Mouse (Mus musculus): ENCODE results near the gene Cmbl. TPM values are rescaled to one million over a fixed set of nuclear protein-coding genes. Genes with fewer than 3 reads are reported as not detected.

Cmbl gene
- polyA plus RNA-seq, 1 experiment: 17.1 TPM

- Histone ChIP-seq H3K4me3 (replicated peaks; ENCODE audit: insufficient read depth, low read depth, low read length) (no peak overlapping the region), H3K27ac (ENCODE audit: insufficient read depth, low read length) (no peak overlapping the region), H3K27me3 (ENCODE audit: control insufficient read depth, insufficient read depth, low read length) (no peaks in the 10 kb centered on the region), H3K4me1 (ENCODE audit: control insufficient read depth, insufficient read depth, low read length) (no peaks in the 10 kb centered on the region)
- no peak for TF ChIP-seq CTCF (IDR thresholded peaks at IDR 0.05; ENCODE audit: borderline replicate concordance, insufficient read depth, low read depth, low read length)
- no peak for TF ChIP-seq POLR2A (IDR thresholded peaks at IDR 0.05; ENCODE audit: borderline replicate concordance, insufficient read depth, low read length)
- WGBS: 58% methylated on average over 2 of the region's 2 CpGs
- no peak for DNase-seq
Measured at GRCm38 (mm10) chr15:31587789-31588188, 22.6 kb downstream of the Cmbl start.

- TF ChIP-seq CTCF (IDR thresholded peaks at IDR 0.05; ENCODE audit: borderline replicate concordance, insufficient read depth, low read depth, low read length) (no peak), POLR2A (IDR thresholded peaks at IDR 0.05; ENCODE audit: borderline replicate concordance, insufficient read depth, low read length) (no peak)
- 40% methylated on average over 8 of the region's 8 CpGs for WGBS
- Histone ChIP-seq H3K4me1 (ENCODE audit: control insufficient read depth, insufficient read depth, low read length) (no peaks in the 10 kb centered on the region), H3K27ac (ENCODE audit: insufficient read depth, low read length) (no peak overlapping the region), H3K4me3 (replicated peaks; ENCODE audit: insufficient read depth, low read depth, low read length) (no peak overlapping the region), H3K27me3 (ENCODE audit: control insufficient read depth, insufficient read depth, low read length) (no peaks in the 10 kb centered on the region)
- DNase-seq: no peak
Measured at GRCm38 (mm10) chr15:31588989-31589640, 23.9 kb downstream of the Cmbl start.

- DNase-seq: no peak
- 64% methylated on average over 5 of the region's 5 CpGs for WGBS
- Histone ChIP-seq H3K4me3 (replicated peaks; ENCODE audit: insufficient read depth, low read depth, low read length) (no peak overlapping the region), H3K27ac (ENCODE audit: insufficient read depth, low read length) (no peak overlapping the region), H3K4me1 (ENCODE audit: control insufficient read depth, insufficient read depth, low read length) (no peaks in the 10 kb centered on the region), H3K27me3 (ENCODE audit: control insufficient read depth, insufficient read depth, low read length) (no peaks in the 10 kb centered on the region)
- TF ChIP-seq CTCF (IDR thresholded peaks at IDR 0.05; ENCODE audit: borderline replicate concordance, insufficient read depth, low read depth, low read length) (no peak), POLR2A (IDR thresholded peaks at IDR 0.05; ENCODE audit: borderline replicate concordance, insufficient read depth, low read length) (no peak)
Measured at GRCm38 (mm10) chr15:31590176-31590575, 25.0 kb downstream of the Cmbl start.

- TF ChIP-seq CTCF (IDR thresholded peaks at IDR 0.05; ENCODE audit: borderline replicate concordance, insufficient read depth, low read depth, low read length): no peak
- TF ChIP-seq POLR2A (IDR thresholded peaks at IDR 0.05; ENCODE audit: borderline replicate concordance, insufficient read depth, low read length): no peak
- no peaks in the 10 kb centered on the region for H3K4me1 ChIP-seq (ENCODE audit: control insufficient read depth, insufficient read depth, low read length)
- 55% methylated on average over 8 of the region's 8 CpGs for WGBS
- no peak overlapping the region for H3K27ac ChIP-seq (ENCODE audit: insufficient read depth, low read length)
- H3K27me3 ChIP-seq (ENCODE audit: control insufficient read depth, insufficient read depth, low read length): no peaks in the 10 kb centered on the region
- no peak overlapping the region for H3K4me3 ChIP-seq (replicated peaks; ENCODE audit: insufficient read depth, low read depth, low read length)
- no peak for DNase-seq
Measured at GRCm38 (mm10) chr15:31592531-31592930, 27.3 kb downstream of the Cmbl start.

- WGBS: 54% methylated on average over 14 of the region's 14 CpGs
- no peak overlapping the region for H3K4me3 ChIP-seq (replicated peaks; ENCODE audit: insufficient read depth, low read depth, low read length)
- TF ChIP-seq CTCF (IDR thresholded peaks at IDR 0.05; ENCODE audit: borderline replicate concordance, insufficient read depth, low read depth, low read length): no peak
- TF ChIP-seq POLR2A (IDR thresholded peaks at IDR 0.05; ENCODE audit: borderline replicate concordance, insufficient read depth, low read length): no peak
- H3K27me3 ChIP-seq (ENCODE audit: control insufficient read depth, insufficient read depth, low read length): no peaks in the 10 kb centered on the region
- no peaks in the 10 kb centered on the region; the same call in 1 of the 2 replicates for H3K4me1 ChIP-seq (ENCODE audit: control insufficient read depth, insufficient read depth, low read length)
- no peak overlapping the region for H3K27ac ChIP-seq (ENCODE audit: insufficient read depth, low read length)
- DNase-seq: no peak
Measured at GRCm38 (mm10) chr15:31594260-31594659, 29.1 kb downstream of the Cmbl start.

- DNase-seq: no peak
- WGBS: 74% methylated on average over 7 of the region's 7 CpGs
- TF ChIP-seq POLR2A (IDR thresholded peaks at IDR 0.05; ENCODE audit: borderline replicate concordance, insufficient read depth, low read length) (no peak), CTCF (IDR thresholded peaks at IDR 0.05; ENCODE audit: borderline replicate concordance, insufficient read depth, low read depth, low read length) (no peak)
- H3K4me1 ChIP-seq (ENCODE audit: control insufficient read depth, insufficient read depth, low read length): no peaks in the 10 kb centered on the region; the same call in 1 of the 2 replicates
- no peak overlapping the region for H3K4me3 ChIP-seq (replicated peaks; ENCODE audit: insufficient read depth, low read depth, low read length)
- H3K27ac ChIP-seq (ENCODE audit: insufficient read depth, low read length): no peak overlapping the region
- no peaks in the 10 kb centered on the region for H3K27me3 ChIP-seq (ENCODE audit: control insufficient read depth, insufficient read depth, low read length)
Measured at GRCm38 (mm10) chr15:31595651-31596050, 30.5 kb downstream of the Cmbl start.

- no peak for TF ChIP-seq POLR2A (IDR thresholded peaks at IDR 0.05; ENCODE audit: borderline replicate concordance, insufficient read depth, low read length)
- no peak for TF ChIP-seq CTCF (IDR thresholded peaks at IDR 0.05; ENCODE audit: borderline replicate concordance, insufficient read depth, low read depth, low read length)
- no peak for DNase-seq
- no peak overlapping the region for H3K4me3 ChIP-seq (replicated peaks; ENCODE audit: insufficient read depth, low read depth, low read length)
- 33% methylated on average over 4 of the region's 4 CpGs for WGBS
- H3K27me3 ChIP-seq (ENCODE audit: control insufficient read depth, insufficient read depth, low read length): no peaks in the 10 kb centered on the region
- no peak overlapping the region for H3K27ac ChIP-seq (ENCODE audit: insufficient read depth, low read length)
- no peaks in the 10 kb centered on the region; the same call in none of the 2 replicates for H3K4me1 ChIP-seq (ENCODE audit: control insufficient read depth, insufficient read depth, low read length)
Measured at GRCm38 (mm10) chr15:31599834-31600233, 34.6 kb downstream of the Cmbl start.

GRCm38 (mm10) chr15:31601279-31601645 lies 36.1 kb downstream of the Cmbl start:
- Histone ChIP-seq H3K27ac (ENCODE audit: insufficient read depth, low read length) (peak overlapping the region; percentile 81), H3K27me3 (ENCODE audit: control insufficient read depth, insufficient read depth, low read length) (no peaks in the 10 kb centered on the region), H3K4me3 (replicated peaks; ENCODE audit: insufficient read depth, low read depth, low read length) (peak overlapping the region; percentile 97), H3K4me1 (ENCODE audit: control insufficient read depth, insufficient read depth, low read length) (no peaks in the 10 kb centered on the region; the same call in none of the 2 replicates)
- DNase-seq: no peak
- TF ChIP-seq POLR2A (IDR thresholded peaks at IDR 0.05; ENCODE audit: borderline replicate concordance, insufficient read depth, low read length) (no peak), CTCF (IDR thresholded peaks at IDR 0.05; ENCODE audit: borderline replicate concordance, insufficient read depth, low read depth, low read length) (no peak)
- WGBS: under 1% methylated on average over 33 of the region's 33 CpGs

Measured in cerebellum, adult 2 months (tissue).